Mouse (Mus musculus): ENCODE data around the gene Nudt7.

DNA sequence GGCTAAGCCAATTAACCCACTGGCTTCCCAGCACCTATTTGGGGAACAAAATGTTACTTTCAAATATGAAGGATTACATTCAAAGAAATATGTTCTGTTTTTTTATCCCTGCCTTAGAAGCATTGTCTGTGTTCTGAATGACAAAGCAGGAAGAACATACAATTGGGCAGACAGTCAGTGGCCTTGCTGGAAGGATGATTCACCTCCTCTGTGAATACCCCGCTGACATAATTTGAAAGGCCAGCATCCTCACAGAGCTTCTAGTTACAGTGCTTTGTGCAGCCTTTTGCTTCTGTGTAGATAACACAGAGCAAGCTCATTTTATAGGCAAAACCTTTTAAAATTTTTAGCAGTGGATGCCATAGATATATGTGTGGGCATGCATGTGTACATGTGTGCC, 11.6 kb upstream of the Nudt7 start:
- TF ChIP-seq POLR2A (IDR thresholded peaks at IDR 0.05; ENCODE audit: low read depth, low read length) (no peak), ZNF384 (IDR thresholded peaks at IDR 0.05; ENCODE audit: low read depth, low read length) (no peak), ZC3H11A (IDR thresholded peaks at IDR 0.05; ENCODE audit: low read depth, low read length) (no peak), TBP (conservative IDR thresholded peaks at IDR 0.05; ENCODE audit: low read depth, low read length) (no peak), TCF12 (IDR thresholded peaks at IDR 0.05; ENCODE audit: low read depth, low read length) (no peak), HCFC1 (IDR thresholded peaks at IDR 0.05; ENCODE audit: low read depth, low read length) (no peak), CTCF (conservative IDR thresholded peaks at IDR 0.05 in 1 of 2, IDR thresholded peaks at IDR 0.05 in 1 of 2; ENCODE audit: low read depth in 2 of 2, low read length in 2 of 2) (no peak), BHLHE40 (IDR thresholded peaks at IDR 0.05; ENCODE audit: low read depth, low read length) (no peak), GABPA (IDR thresholded peaks at IDR 0.05; ENCODE audit: insufficient replicate concordance, low read depth, low read length) (no peak), MAFK (IDR thresholded peaks at IDR 0.05; ENCODE audit: insufficient replicate concordance, low read length) (no peak), POLR2AphosphoS2 (IDR thresholded peaks at IDR 0.05; ENCODE audit: low read depth, low read length) (no peak), EP300 (IDR thresholded peaks at IDR 0.05; ENCODE audit: low read length) (no peak), CHD2 (IDR thresholded peaks at IDR 0.05; ENCODE audit: low read length) (no peak), UBTF (IDR thresholded peaks at IDR 0.05; ENCODE audit: low read depth, low read length) (no peak)

All from CH12.LX (cell line).